Mouse (Mus musculus) small intestine, adult 2 months (tissue): ENCODE results near the gene Dok4.

Experiments
- CTCF ChIP-seq: fragments of 200-500 bp; IDR thresholded peaks from 2 replicates; pipeline ENCODE4 v1.5.1; 2012; ENCODE audit warnings: low read depth, mild to moderate bottlenecking, control low read depth, inconsistent platforms, low read length, moderate library complexity, mixed read lengths; ENCODE audit not compliant: insufficient replicate concordance, insufficient read length; ENCODE audit errors: extremely low read depth
- POLR2A ChIP-seq: fragments of 200-500 bp; IDR thresholded peaks from 2 replicates; pipeline ENCODE4 v1.6.1; 2012; ENCODE audit warnings: low read depth, mild to moderate bottlenecking, control low read depth, inconsistent platforms, low read length, moderate library complexity

- TF ChIP-seq POLR2A (no peak), CTCF (no peak)
Observed at GRCm38 (mm10) chr8:94866921-94867320, 9.2 kb downstream of the Dok4 start.
